Mouse (Mus musculus): ENCODE data around the gene Gm26657.

- no peak for TF ChIP-seq POLR2A (IDR thresholded peaks at IDR 0.05; ENCODE audit: insufficient read depth, low read depth, low read length)
- no peak for TF ChIP-seq CTCF (IDR thresholded peaks at IDR 0.05)
Observed at GRCm38 (mm10) chr4:56718573-56719442, 21.1 kb upstream of the Gm26657 start.

Measured in heart, adult 2 months (tissue).